Mouse (Mus musculus) MEL (cell line): ENCODE data around the gene 4932438A13Rik. TPM values are rescaled to one million over a fixed set of nuclear protein-coding genes. Genes with fewer than 3 reads are reported as not detected.
A peak's percentile ranks its signal among the peaks of the same experiment; 100 is the strongest.

Experiments
- DNase-seq: peaks from one replicate; pipeline ENCODE4 v3.0.0; 2011; ENCODE audit warnings: low read depth, low spot score
- H3K27ac ChIP-seq: 2 replicates; pipeline ENCODE4 v1.5.1; 2012; ENCODE audit warnings: low read depth, mild to moderate bottlenecking, control low read depth, low read length, moderate library complexity; ENCODE audit not compliant: control insufficient read depth
- H3K27me3 ChIP-seq, 2 experiments: fragments of 150-350 bp in 1 of 2; sonication (generic) in 1 of 2; 2 replicates each; pipeline ENCODE4 v1.6.1; 2012; ENCODE audit warnings: low read length in 2 of 2, mild to moderate bottlenecking in 2 of 2, improper control_type of control experiment in 1 of 2, moderate library complexity in 1 of 2; ENCODE audit not compliant: insufficient read depth in 2 of 2, control insufficient read depth in 1 of 2
- H3K36me3 ChIP-seq, 2 experiments: 2 replicates each; pipeline ENCODE4 v1.6.1; 2012 to 2014; ENCODE audit warnings: low read length in 2 of 2, improper control_type of control experiment in 1 of 2, inconsistent platforms in 1 of 2, mild to moderate bottlenecking in 1 of 2; ENCODE audit not compliant: insufficient read depth in 2 of 2, control insufficient read depth in 1 of 2
- H3K4me1 ChIP-seq, 2 experiments: fragments of 150-350 bp in 1 of 2; sonication (generic) in 1 of 2; 2 replicates each; pipeline ENCODE4 v1.6.1; 2012; ENCODE audit warnings: low read length in 2 of 2, improper control_type of control experiment in 1 of 2, mild to moderate bottlenecking in 1 of 2; ENCODE audit not compliant: insufficient read depth in 2 of 2, control insufficient read depth in 1 of 2
- H3K4me3 ChIP-seq, 2 experiments: fragments of 150-350 bp in 1 of 2; sonication (generic) in 1 of 2; 2 replicates each; pipeline ENCODE4 v1.5.1; 2012; ENCODE audit warnings: low read depth in 2 of 2, low read length in 2 of 2, mild to moderate bottlenecking in 2 of 2, moderate library complexity in 2 of 2, control low read depth in 1 of 2, improper control_type of control experiment in 1 of 2; ENCODE audit not compliant: control insufficient read depth in 1 of 2, insufficient read depth in 1 of 2
- H3K79me2 ChIP-seq: 2 replicates; pipeline ENCODE4 v1.6.1; 2012; ENCODE audit warnings: mild to moderate bottlenecking, low read length, moderate library complexity; ENCODE audit not compliant: control insufficient read depth, poor library complexity, insufficient read depth
- H3K9ac ChIP-seq: 2 replicates; pipeline ENCODE4 v1.6.1; 2012; ENCODE audit warnings: low read depth, mild to moderate bottlenecking, control low read depth, low read length, moderate library complexity; ENCODE audit not compliant: control insufficient read depth, poor library complexity, severe bottlenecking
- H3K9me3 ChIP-seq: fragments of 150-350 bp; sonication (generic); replicated peaks from 2 replicates; pipeline ENCODE4 v1.6.1; 2012; ENCODE audit warnings: mild to moderate bottlenecking, low read length, improper control_type of control experiment, moderate library complexity; ENCODE audit not compliant: insufficient read depth
- BHLHE40 ChIP-seq: IDR thresholded peaks from 2 replicates; pipeline ENCODE4 v1.6.1; 2012; ENCODE audit warnings: low read depth, mild to moderate bottlenecking, inconsistent platforms, low read length, improper control_type of control experiment, borderline replicate concordance
- CHD1 ChIP-seq: IDR thresholded peaks from 2 replicates; pipeline ENCODE4 v1.6.1; 2012; ENCODE audit warnings: low read depth, mild to moderate bottlenecking, inconsistent platforms, low read length, improper control_type of control experiment
- CHD2 ChIP-seq: IDR thresholded peaks from 2 replicates; pipeline ENCODE4 v1.6.1; 2011; ENCODE audit warnings: low read length, improper control_type of control experiment
- CTCF ChIP-seq, 3 experiments: IDR thresholded peaks in 2 of 3; conservative IDR thresholded peaks in 1 of 3; 2 replicates each; pipeline ENCODE4 v1.5.1; 2011 to 2012; ENCODE audit warnings: low read length in 3 of 3, low read depth in 2 of 3, mild to moderate bottlenecking in 2 of 3, improper control_type of control experiment in 1 of 3, inconsistent platforms in 1 of 3, mixed read lengths in 1 of 3, moderate library complexity in 1 of 3; ENCODE audit not compliant: control insufficient read depth in 1 of 3, insufficient read depth in 1 of 3, poor library complexity in 1 of 3, severe bottlenecking in 1 of 3
- E2F4 ChIP-seq: IDR thresholded peaks from 2 replicates; pipeline ENCODE4 v1.6.1; 2011; ENCODE audit warnings: low read depth, low read length, improper control_type of control experiment, borderline replicate concordance
- ETS1 ChIP-seq: IDR thresholded peaks from 2 replicates; pipeline ENCODE4 v1.6.1; 2012; ENCODE audit warnings: low read depth, mild to moderate bottlenecking, inconsistent platforms, low read length, improper control_type of control experiment, moderate library complexity
- GATA1 ChIP-seq: IDR thresholded peaks from 2 replicates; pipeline ENCODE4 v1.6.1; 2011; ENCODE audit warnings: low read depth, low read length, improper control_type of control experiment
- MAFK ChIP-seq: IDR thresholded peaks from 2 replicates; pipeline ENCODE4 v1.6.1; 2011; ENCODE audit warnings: low read depth, mild to moderate bottlenecking, low read length, improper control_type of control experiment, borderline replicate concordance
- MAX ChIP-seq: IDR thresholded peaks from 2 replicates; pipeline ENCODE4 v1.6.1; 2011; ENCODE audit warnings: low read length, improper control_type of control experiment
- MEF2A ChIP-seq: IDR thresholded peaks from 2 replicates; pipeline ENCODE4 v1.6.1; 2014; ENCODE audit warnings: low read depth, mild to moderate bottlenecking, inconsistent platforms, low read length, improper control_type of control experiment; ENCODE audit not compliant: poor library complexity, insufficient replicate concordance, severe bottlenecking; ENCODE audit errors: extremely low read depth
- MXI1 ChIP-seq: IDR thresholded peaks from 2 replicates; pipeline ENCODE4 v1.6.1; 2011; ENCODE audit warnings: mild to moderate bottlenecking, low read depth, low read length, improper control_type of control experiment
- MYB ChIP-seq: IDR thresholded peaks from 2 replicates; pipeline ENCODE4 v1.6.1; 2011; ENCODE audit warnings: mild to moderate bottlenecking, low read depth, low read length, improper control_type of control experiment
- NELFE ChIP-seq: IDR thresholded peaks from 2 replicates; pipeline ENCODE4 v1.6.1; 2011; ENCODE audit warnings: low read depth, low read length, improper control_type of control experiment
- NRF1 ChIP-seq: IDR thresholded peaks from 2 replicates; pipeline ENCODE4 v1.6.1; 2014; ENCODE audit warnings: low read depth, mild to moderate bottlenecking, inconsistent platforms, low read length, improper control_type of control experiment, moderate library complexity; ENCODE audit not compliant: poor library complexity, insufficient read depth, severe bottlenecking
- POLR2AphosphoS2 ChIP-seq: IDR thresholded peaks from 2 replicates; pipeline ENCODE4 v1.6.1; 2011; ENCODE audit warnings: low read length, improper control_type of control experiment
- RAD21 ChIP-seq: IDR thresholded peaks from 2 replicates; pipeline ENCODE4 v1.6.1; 2011; ENCODE audit warnings: mild to moderate bottlenecking, low read depth, low read length, improper control_type of control experiment
- RCOR1 ChIP-seq: IDR thresholded peaks from 2 replicates; pipeline ENCODE4 v1.6.1; 2012; ENCODE audit warnings: low read depth, mild to moderate bottlenecking, inconsistent platforms, low read length, improper control_type of control experiment
- SIN3A ChIP-seq: IDR thresholded peaks from 2 replicates; pipeline ENCODE4 v1.6.1; 2012; ENCODE audit warnings: low read length, improper control_type of control experiment, inconsistent platforms
- SMC3 ChIP-seq: IDR thresholded peaks from 2 replicates; pipeline ENCODE4 v1.6.1; 2011; ENCODE audit warnings: low read depth, low read length, improper control_type of control experiment
- TBP ChIP-seq: IDR thresholded peaks from 2 replicates; pipeline ENCODE4 v1.8.0; 2011; ENCODE audit warnings: low read depth, low read length, improper control_type of control experiment
- TCF12 ChIP-seq: IDR thresholded peaks from 2 replicates; pipeline ENCODE4 v1.6.1; 2014; ENCODE audit warnings: low read depth, mild to moderate bottlenecking, inconsistent platforms, low read length, improper control_type of control experiment, moderate library complexity
- UBTF ChIP-seq: IDR thresholded peaks from 2 replicates; pipeline ENCODE4 v1.6.1; 2012; ENCODE audit warnings: low read depth, mild to moderate bottlenecking, inconsistent platforms, low read length, improper control_type of control experiment, moderate library complexity, borderline replicate concordance; ENCODE audit not compliant: insufficient read depth
- USF2 ChIP-seq, 2 experiments: IDR thresholded peaks; 2 replicates each; pipeline ENCODE4 v1.6.1; 2011 to 2012; ENCODE audit warnings: improper control_type of control experiment in 2 of 2, low read length in 2 of 2, borderline replicate concordance in 1 of 2, inconsistent platforms in 1 of 2, low read depth in 1 of 2, mild to moderate bottlenecking in 1 of 2; ENCODE audit not compliant: insufficient read depth in 1 of 2
- ZC3H11A ChIP-seq: IDR thresholded peaks from 2 replicates; pipeline ENCODE4 v1.6.1; 2012; ENCODE audit warnings: low read depth, mild to moderate bottlenecking, inconsistent platforms, low read length, improper control_type of control experiment
- ZKSCAN1 ChIP-seq: IDR thresholded peaks from 2 replicates; pipeline ENCODE4 v1.6.1; 2012; ENCODE audit warnings: low read depth, mild to moderate bottlenecking, inconsistent platforms, low read length, improper control_type of control experiment, moderate library complexity
- ZMIZ1 ChIP-seq: IDR thresholded peaks from 2 replicates; pipeline ENCODE4 v1.6.1; 2012; ENCODE audit warnings: low read depth, mild to moderate bottlenecking, inconsistent platforms, low read length, improper control_type of control experiment, moderate library complexity
- ZNF384 ChIP-seq: IDR thresholded peaks from 2 replicates; pipeline ENCODE4 v1.6.1; 2012; ENCODE audit warnings: low read depth, mild to moderate bottlenecking, inconsistent platforms, low read length, improper control_type of control experiment
- polyA plus RNA-seq, 2 experiments: library from polyadenylated mRNA; stranded (reverse) in 1 of 2; unstranded in 1 of 2; fragments of >175 nt in 1 of 2; fragments of >200 nt in 1 of 2; gene quantifications; 2 replicates each; pipeline versions ENCODE4 v1.2.1 to v1.2.4; 2012; ENCODE audit warnings: low replicate concordance in 2 of 2, low read depth in 1 of 2; ENCODE audit not compliant: insufficient read length in 2 of 2, insufficient read depth in 1 of 2, missing spikeins in 1 of 2
- total RNA-seq: library from RNA; depleted of rRNA; stranded (reverse); fragments of 300-350 nt; gene quantifications from 2 replicates; pipeline ENCODE4 v1.2.3, GENCODE M21; 2012

Gene 4932438A13Rik
- total and polyA plus RNA-seq, 3 experiments: 11.7 to 102 (median 14.3) TPM

DNA sequence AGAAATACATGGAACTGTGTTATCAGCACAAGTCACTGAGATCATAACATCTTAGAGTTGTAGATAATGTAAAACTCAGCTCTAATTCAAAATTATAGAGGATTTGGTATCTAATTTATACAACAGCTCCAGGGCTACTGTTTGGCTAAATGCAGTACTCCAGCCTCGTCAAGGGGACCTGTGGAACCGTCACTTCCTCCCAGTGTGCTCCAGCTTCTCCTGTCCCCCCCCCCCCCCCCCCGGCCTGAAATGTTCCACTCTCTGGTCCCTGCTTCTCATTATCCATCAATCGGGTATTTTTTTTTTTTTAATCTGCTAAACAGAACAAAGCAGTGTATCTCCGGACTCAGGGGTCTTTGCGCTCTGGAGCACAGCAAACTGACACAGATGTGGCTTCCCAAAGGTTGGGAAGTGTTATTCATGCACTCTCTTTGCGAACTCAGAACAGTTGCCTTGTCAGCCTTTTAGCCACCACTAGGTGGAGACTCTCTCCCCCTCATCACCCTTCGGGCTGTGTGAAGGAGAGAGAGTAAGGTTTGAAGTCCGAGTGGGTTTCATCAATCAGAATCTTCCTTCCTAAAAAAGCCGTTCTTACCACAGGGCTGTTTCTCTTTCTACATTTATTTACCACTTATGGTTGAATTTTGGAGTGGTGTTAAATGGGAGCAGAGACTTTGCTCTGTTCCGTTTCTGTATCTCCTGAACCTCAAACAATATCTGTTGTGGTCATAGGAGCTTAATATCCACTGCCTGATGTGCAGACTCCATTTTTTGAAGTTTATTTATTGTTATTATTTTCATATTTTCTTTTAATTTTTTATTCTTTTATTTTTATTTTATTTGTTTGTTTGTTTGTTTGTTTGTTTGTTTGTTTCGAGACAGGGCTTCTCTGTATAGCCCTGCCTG is 22.0 kb upstream of the 4932438A13Rik start:
- no peak overlapping the region for H3K27ac ChIP-seq
- H3K4me1 ChIP-seq: no peaks in the 10 kb centered on the region
- H3K9ac ChIP-seq: no peak overlapping the region
- peak; percentile 72 for DNase-seq
- no peaks in the 10 kb centered on the region for H3K27me3 ChIP-seq
- H3K9me3 ChIP-seq: no peaks in the 10 kb centered on the region
- H3K79me2 ChIP-seq: no peaks in the 10 kb centered on the region
- no peaks in the 10 kb centered on the region for H3K36me3 ChIP-seq
- TF ChIP-seq RCOR1: no peak
- no peak for TF ChIP-seq MXI1
- TF ChIP-seq RAD21: peak; percentile 86
- TF ChIP-seq SMC3: peak; percentile 91
- TF ChIP-seq ETS1: no peak
- no peak for TF ChIP-seq ZKSCAN1
- no peak for TF ChIP-seq GATA1
- TF ChIP-seq TBP: no peak
- TF ChIP-seq TCF12: no peak
- TF ChIP-seq ZNF384: no peak
- no peak for TF ChIP-seq UBTF
- no peak for TF ChIP-seq ZMIZ1
- no peak for TF ChIP-seq NRF1
- TF ChIP-seq MEF2A: no peak
- TF ChIP-seq ZC3H11A: peak; percentile 68
- no peak for TF ChIP-seq SIN3A
- no peak for TF ChIP-seq USF2 (IDR thresholded peaks at IDR 0.05; ENCODE audit: borderline replicate concordance in 1 of 2, insufficient read depth in 1 of 2, low read depth in 1 of 2, low read length in 2 of 2)
- TF ChIP-seq MAFK: no peak
- TF ChIP-seq BHLHE40: no peak
- no peak for TF ChIP-seq NELFE
- TF ChIP-seq CHD2: no peak
- TF ChIP-seq E2F4: no peak
- TF ChIP-seq POLR2AphosphoS2: no peak
- no peak for TF ChIP-seq MYB
- no peak for TF ChIP-seq CHD1
- no peak for TF ChIP-seq MAX
- peak; percentile 79 to 84 (median 81) for TF ChIP-seq CTCF (IDR thresholded peaks at IDR 0.05 in 2 of 3, conservative IDR thresholded peaks at IDR 0.05 in 1 of 3; ENCODE audit: control insufficient read depth in 1 of 3, insufficient read depth in 1 of 3, low read depth in 2 of 3, low read length in 3 of 3, poor library complexity in 1 of 3, severe bottlenecking in 1 of 3)
- H3K4me3 ChIP-seq: no peak overlapping the region
